ENCODE assay signal across 7 mouse cellular contexts in the genomic region with DNA sequence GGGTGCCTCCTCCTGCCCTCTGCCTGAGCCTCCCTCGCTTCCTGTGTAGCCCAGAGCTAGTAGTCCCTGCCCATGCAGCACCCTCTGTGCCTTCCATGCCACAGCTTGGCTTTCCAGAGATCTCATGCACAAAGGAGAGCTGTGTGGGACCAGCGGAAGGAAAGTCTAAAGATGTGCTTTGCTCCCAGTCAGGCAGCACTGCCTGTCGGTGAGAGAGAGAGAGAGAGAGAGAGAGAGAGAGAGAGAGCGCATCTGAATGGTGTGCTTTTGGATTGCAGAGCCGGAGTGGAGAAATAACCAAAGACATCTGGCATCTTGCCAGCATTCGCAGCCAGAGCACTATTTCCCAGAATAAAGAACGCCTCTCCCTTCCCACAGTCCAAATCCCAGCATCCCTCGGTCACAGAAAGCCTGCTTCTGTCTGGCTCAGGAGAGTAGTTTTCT.
DNase-seq lines count a peak whose midpoint lies in the region; ATAC-seq and TF ChIP-seq lines count a peak whose summit lies in the region.

No protein-coding gene starts in this region.

- peak; percentile 69 for DNase-seq in testis, postnatal 10 days (ENCODE audit: low spot score)
- DNase-seq in testis, postnatal 14 days (ENCODE audit: low spot score): no peak
- peak; percentile 56 for DNase-seq in heart, postnatal 0 days (ENCODE audit: low spot score)
- peak; percentile 75 to 78 for DNase-seq in left cerebral cortex, postnatal 10 days (ENCODE audit: extremely low spot score in 1 of 2, low spot score in 2 of 2)
- no peak for DNase-seq in embryo, embryonic 9.5 days (ENCODE audit: extremely low spot score)

- H3K4me2 ChIP-seq in forebrain, embryonic 13.5 days: peak overlapping the region; percentile 39
- peak overlapping the region; percentile 38 for H3K4me2 ChIP-seq in heart, postnatal 0 days (ENCODE audit: low read depth, low read length)
- peak overlapping the region; percentile 36 for H3K4me2 ChIP-seq in neural tube, embryonic 13.5 days

- H3K4me3 ChIP-seq in forebrain, embryonic 13.5 days: no peak overlapping the region
- no peak overlapping the region; the same call in 1 of the 2 replicates for H3K4me3 ChIP-seq in heart, postnatal 0 days (ENCODE audit: low read depth, low read length)
- H3K4me3 ChIP-seq in neural tube, embryonic 13.5 days: no peak overlapping the region

- peak overlapping the region; percentile 50 for H3K9ac ChIP-seq in forebrain, embryonic 13.5 days
- no peak overlapping the region for H3K9ac ChIP-seq in heart, postnatal 0 days (replicated peaks; ENCODE audit: low read depth, low read length)
- H3K9ac ChIP-seq in neural tube, embryonic 13.5 days: peak overlapping the region; percentile 50; the same call in 1 of the 2 replicates

- H3K27me3 ChIP-seq in forebrain, embryonic 13.5 days: no peaks in the 10 kb centered on the region
- no peaks in the 10 kb centered on the region for H3K27me3 ChIP-seq in heart, postnatal 0 days (ENCODE audit: control insufficient read depth, insufficient read depth, low read length)
- H3K27me3 ChIP-seq in neural tube, embryonic 13.5 days: no peaks in the 10 kb centered on the region

- no peak for TF ChIP-seq CTCF in heart, postnatal 0 days (IDR thresholded peaks at IDR 0.05; ENCODE audit: low read depth)

- no peak for TF ChIP-seq EP300 in heart, postnatal 0 days (IDR thresholded peaks at IDR 0.05; ENCODE audit: low read depth)

- H3K27ac ChIP-seq in forebrain, embryonic 13.5 days: peak overlapping the region; percentile 76
- H3K27ac ChIP-seq in heart, postnatal 0 days (ENCODE audit: low read depth): 0 out of 2 replicates have a peak overlapping the region, but pooled peaks have one; percentile 1
- H3K27ac ChIP-seq in neural tube, embryonic 13.5 days (replicated peaks): peak overlapping the region; percentile 84

- WGBS in forebrain, embryonic 13.5 days: 15% methylated on average over 8 of the region's 8 CpGs
- whole genome bisulfite sequencing in heart, postnatal 0 days: 11% methylated on average over 8 of the region's 8 CpGs
- WGBS in neural tube, embryonic 13.5 days: 29% methylated on average over 8 of the region's 8 CpGs

- ATAC-seq in forebrain, embryonic 13.5 days: peak; percentile 84
- peak; percentile 79 for ATAC-seq in heart, postnatal 0 days (ENCODE audit: insufficient read depth, low read depth)
- peak; percentile 73 for ATAC-seq in neural tube, embryonic 13.5 days (ENCODE audit: low read depth)

- no peaks in the 10 kb centered on the region for H3K36me3 ChIP-seq in forebrain, embryonic 13.5 days (ENCODE audit: poor library complexity, severe bottlenecking)
- no peaks in the 10 kb centered on the region for H3K36me3 ChIP-seq in heart, postnatal 0 days (replicated peaks; ENCODE audit: control insufficient read depth, insufficient read depth, low read length)
- no peaks in the 10 kb centered on the region for H3K36me3 ChIP-seq in neural tube, embryonic 13.5 days

- no peaks in the 10 kb centered on the region for H3K9me3 ChIP-seq in forebrain, embryonic 13.5 days (replicated peaks)
- H3K9me3 ChIP-seq in heart, postnatal 0 days (replicated peaks; ENCODE audit: control insufficient read depth, low read length): no peaks in the 10 kb centered on the region
- no peaks in the 10 kb centered on the region for H3K9me3 ChIP-seq in neural tube, embryonic 13.5 days

- H3K4me1 ChIP-seq in forebrain, embryonic 13.5 days: peaks cover 35% of the 10 kb centered on the region
- peaks cover 9% of the 10 kb centered on the region; the same call in 1 of the 2 replicates for H3K4me1 ChIP-seq in heart, postnatal 0 days (ENCODE audit: control insufficient read depth, insufficient read depth)
- peaks cover 30% of the 10 kb centered on the region for H3K4me1 ChIP-seq in neural tube, embryonic 13.5 days (replicated peaks)

- intact Hi-C loops in left cerebral cortex, postnatal 10 days (cut with DNase I): no loop called here

Comparison
In these comparisons a context has a peak if more than half of its experiments do, and no peak if none do; other contexts are left out.
1. DNase-seq: peak in testis, postnatal 10 days (single experiment), heart, postnatal 0 days (single experiment) and left cerebral cortex, postnatal 10 days (2 of 2); none in testis, postnatal 14 days (single experiment) and embryo, embryonic 9.5 days (single experiment).
2. H3K27ac ChIP-seq: peak in every context shown above with its lines; median percentile 84 in neural tube, embryonic 13.5 days; 76 in forebrain, embryonic 13.5 days; 1 in heart, postnatal 0 days.
3. Peak in every context shown above with its lines, with median percentiles within 50 percentile points of each other: ATAC-seq and H3K4me2 ChIP-seq.